Mouse (Mus musculus) left cerebral cortex, adult 6 months (tissue): ENCODE results near the gene Ercc8. TPM values are rescaled to one million over a fixed set of nuclear protein-coding genes. Genes with fewer than 3 reads are reported as not detected.

Experiments used
- long read RNA-seq, 2 experiments: library from polyadenylated mRNA; unstranded; transcript quantifications; one replicate each; pipeline ENCODE4 v2.0.0; 2019 to 2020
- polyA plus RNA-seq: library from polyadenylated mRNA; unstranded; fragments of <200 nt; fragmentation: Nextera tagmentation; gene quantifications from 2 replicates; pipeline ENCODE4 v1.2.3, GENCODE M21; 2021

The Ercc8 gene
- 6.6 and 11.5 TPM in 2 replicates for polyA plus RNA-seq
- long read RNA-seq, experiment 1, transcript Ercc8-205 (11 exons, 2,395 nt) = minor isoform, 11 of 56 reads
- long read RNA-seq, experiment 1, transcript Ercc8-210 (12 exons, 2,095 nt) = minor isoform, 5 of 56 reads
- long read RNA-seq, experiment 1, transcript Ercc8-201 (12 exons, 2,111 nt) = major isoform, 26 of 56 reads
- long read RNA-seq, experiment 1, partial matches to known transcripts = 2 of 56 reads
- long read RNA-seq, experiment 1, other reads (novel, unspliced or antisense) = 12 of 56 reads
- long read RNA-seq, experiment 2, partial matches to known transcripts = 0 of 11 reads
- long read RNA-seq, experiment 2, other reads (novel, unspliced or antisense) = 2 of 11 reads

DNA sequence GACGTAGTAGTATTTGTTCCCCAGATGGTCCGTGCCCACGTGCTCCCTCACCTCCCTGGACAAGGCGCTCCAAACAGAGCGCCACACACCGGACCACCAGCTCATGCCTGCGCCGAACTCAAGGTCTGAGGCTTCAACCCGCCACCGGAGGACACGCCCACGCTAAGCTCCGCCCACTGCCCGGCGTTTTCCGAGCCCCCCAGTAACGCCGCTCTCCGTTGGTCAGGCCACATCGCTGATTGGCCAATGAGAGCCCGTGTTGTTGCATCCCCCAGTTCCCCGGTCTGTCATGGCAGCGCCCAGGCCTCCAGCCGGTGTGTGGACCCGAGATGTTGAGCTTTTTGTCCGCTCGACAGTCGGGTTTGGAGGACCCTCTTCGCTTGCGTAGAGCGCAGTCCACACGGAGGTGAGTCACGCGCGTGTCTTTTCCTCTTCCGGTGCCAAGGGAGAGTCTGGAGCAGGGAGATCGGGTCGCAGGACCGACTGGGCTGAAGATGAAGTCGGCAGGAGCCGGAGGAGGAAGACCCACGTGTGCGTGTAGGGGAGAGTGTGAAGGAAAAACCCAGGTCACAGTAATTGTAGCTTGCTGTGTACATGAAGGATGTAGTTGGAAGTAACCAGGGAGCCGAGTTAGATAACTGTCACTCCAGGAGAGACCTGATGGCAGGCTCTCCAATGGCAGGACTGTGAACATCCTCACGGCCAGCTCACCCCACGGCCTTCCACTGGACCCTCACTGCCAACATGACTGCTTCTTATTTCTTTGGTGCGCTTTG is at the start of gene Ercc8, which contains the start of gene Ndufaf2:
Gene Ercc8 (plus strand): TSS at position 267 of the 776 bp plus-strand sequence.
Gene Ndufaf2 (minus strand): TSS at position 159 of the 776 bp plus-strand sequence.

DNA sequence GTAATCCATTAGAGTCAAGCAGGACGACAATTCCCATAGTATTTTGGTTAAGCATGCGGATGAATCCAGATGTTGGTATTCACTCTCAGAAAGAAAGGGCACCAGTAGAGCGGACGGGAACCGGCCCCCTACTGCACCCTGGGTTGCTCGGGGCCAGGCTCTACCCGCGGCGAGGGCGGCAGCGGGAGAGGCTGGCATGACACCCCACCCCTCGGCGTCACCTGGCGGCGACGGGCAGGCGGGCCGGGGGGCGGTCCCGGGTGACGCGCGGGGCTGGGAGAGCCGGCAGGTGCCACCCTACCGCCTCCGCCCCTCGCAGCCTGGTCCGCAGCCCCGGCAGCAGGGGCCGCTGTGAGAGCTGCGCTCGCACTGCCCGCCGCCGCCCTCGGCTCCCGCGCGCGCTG is 55.6 kb downstream of the Ercc8 start, which contains the start of gene Elovl7:
Gene Elovl7 (plus strand): TSS at position 324 of the 404 bp plus-strand sequence.

Other genes with a start within 250 kb of the Ercc8 start
- gene Smim15, start 114.3 kb upstream of the Ercc8 start, polyA plus RNA-seq = 59.2 and 77.4 TPM in 2 replicates
- 110 and 121 TPM in 2 replicates for gene Ndufaf2, start 108 bp upstream of the Ercc8 start, polyA plus RNA-seq
- 10.1 and 10.5 TPM in 2 replicates for gene Elovl7, start 55.7 kb downstream of the Ercc8 start, polyA plus RNA-seq
- 0.14 and 0.26 TPM in 2 replicates for gene Depdc1b, start 157.6 kb downstream of the Ercc8 start, polyA plus RNA-seq